Mouse (Mus musculus) neural tube, embryonic 10.5 days (tissue): ENCODE measurements around the gene Cdc42se2.
A peak's percentile ranks its signal among the peaks of the same experiment; 100 is the strongest.

Experiments
- DNase-seq: peaks from one replicate; pipeline ENCODE4 v3.0.0-alpha.2; 2017; ENCODE audit warnings: low spot score; ENCODE audit errors: extremely low spot score

Cdc42se2 gene

GRCm38 (mm10) chr11:54755148-54755664 lies 32.3 kb downstream of the Cdc42se2 start:
- no peak for DNase-seq

- DNase-seq, result peak; percentile 30
Observed at GRCm38 (mm10) chr11:54754301-54755147, 33.0 kb downstream of the Cdc42se2 start.

DNA sequence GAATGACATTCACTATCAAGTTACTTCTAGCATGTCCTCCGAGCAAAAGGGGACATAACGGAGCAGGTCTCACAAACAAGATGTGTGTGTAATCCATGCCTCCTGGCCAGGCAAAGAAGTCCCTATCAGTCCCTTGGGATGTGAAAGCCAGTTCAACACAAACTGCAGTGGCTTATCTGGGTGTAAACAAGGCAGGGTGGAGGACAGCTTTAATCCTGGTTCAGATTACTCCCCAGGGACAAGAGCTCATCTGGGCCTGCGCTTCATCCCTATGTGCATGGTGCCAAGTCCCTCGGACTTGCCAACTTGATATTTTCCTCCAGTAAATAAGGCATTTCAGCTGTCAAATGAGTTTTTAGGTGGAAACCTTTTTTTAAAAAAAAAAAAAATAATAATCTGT lies 36.0 kb downstream of the Cdc42se2 start:
- DNase-seq, result no peak

GRCm38 (mm10) chr11:54748891-54749290 lies 38.6 kb downstream of the Cdc42se2 start:
- no peak for DNase-seq

DNA sequence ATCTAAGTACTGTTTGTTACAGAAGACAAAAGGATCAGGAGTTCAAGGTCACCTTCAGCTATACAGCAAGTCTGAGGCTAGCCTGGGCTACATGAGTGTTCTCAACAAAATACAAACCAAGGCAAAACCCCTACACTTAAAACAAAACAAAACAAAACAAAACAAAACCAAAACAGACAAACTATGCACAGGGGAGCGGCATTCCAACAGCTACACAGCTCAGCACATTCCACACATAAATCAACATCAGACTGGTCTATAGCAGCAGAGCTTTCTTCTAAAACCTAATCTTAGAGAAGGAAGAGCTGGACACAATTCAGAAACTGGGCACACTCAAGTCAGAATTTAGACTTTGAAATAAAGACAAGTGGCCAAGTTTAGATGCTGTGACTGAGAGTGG lies 43.2 kb downstream of the Cdc42se2 start:
- DNase-seq, result no peak

GRCm38 (mm10) chr11:54741330-54741729 lies 46.1 kb downstream of the Cdc42se2 start:
- DNase-seq, result no peak

DNA sequence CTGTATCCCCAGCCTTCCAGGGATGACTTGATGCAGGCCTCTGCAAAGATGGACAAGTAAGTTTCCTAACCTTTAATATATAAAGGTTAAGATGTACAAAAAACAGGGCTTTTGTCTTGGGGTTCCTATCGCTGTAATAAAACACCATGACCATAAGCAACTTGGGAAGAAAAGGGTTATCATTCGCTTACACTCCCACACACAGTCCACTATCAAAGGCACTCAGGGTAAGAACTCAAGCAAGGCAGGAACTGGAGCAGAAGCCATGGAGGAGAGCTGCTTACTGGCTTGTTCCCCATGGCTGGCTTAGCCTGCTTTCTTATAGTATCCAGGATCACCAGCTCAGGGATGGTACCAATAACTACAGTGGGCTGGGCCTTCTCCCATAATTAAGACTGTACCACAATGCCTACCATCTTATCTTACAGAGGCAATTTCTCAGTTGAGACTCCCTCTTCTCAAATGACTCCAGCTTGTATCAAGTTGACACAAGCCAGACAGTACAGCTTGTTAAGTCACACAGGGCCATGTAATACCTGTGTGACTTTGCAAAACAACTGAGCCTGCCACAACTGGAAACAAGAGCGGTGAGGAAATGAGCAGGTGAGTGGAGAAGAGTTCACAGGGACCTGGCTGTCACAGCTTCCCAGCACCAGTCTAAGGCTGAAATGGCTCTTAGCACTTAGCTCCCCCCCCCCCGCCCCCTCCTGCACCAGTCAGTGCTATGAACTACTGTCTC lies 48.3 kb downstream of the Cdc42se2 start:
- DNase-seq, result no peak

DNA sequence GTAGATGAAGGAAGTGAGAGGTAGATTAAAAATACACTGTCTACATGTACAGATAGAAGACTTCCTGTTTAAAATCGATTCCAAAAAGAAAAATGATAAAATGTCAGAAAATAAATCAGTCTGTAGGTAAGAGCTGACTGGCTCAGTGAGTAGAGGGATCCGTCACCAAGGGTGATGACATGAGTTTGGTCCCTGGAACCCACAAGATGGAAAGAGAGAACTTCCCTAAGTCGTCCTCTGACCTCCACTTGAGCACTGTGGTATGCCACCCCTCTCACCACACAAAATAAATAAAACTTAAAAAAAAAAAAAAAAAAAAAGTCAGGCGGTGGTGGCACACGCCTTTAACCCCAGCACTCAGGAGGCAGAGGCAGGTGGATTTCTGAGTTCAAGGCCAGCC lies 50.6 kb downstream of the Cdc42se2 start:
- DNase-seq, result no peak

- DNase-seq, result no peak
Observed at GRCm38 (mm10) chr11:54735114-54735513, 52.4 kb downstream of the Cdc42se2 start.

GRCm38 (mm10) chr11:54733546-54733945 lies 53.9 kb downstream of the Cdc42se2 start:
- no peak for DNase-seq

- no peak for DNase-seq
Observed at GRCm38 (mm10) chr11:54731367-54731766, 56.1 kb downstream of the Cdc42se2 start.

DNA sequence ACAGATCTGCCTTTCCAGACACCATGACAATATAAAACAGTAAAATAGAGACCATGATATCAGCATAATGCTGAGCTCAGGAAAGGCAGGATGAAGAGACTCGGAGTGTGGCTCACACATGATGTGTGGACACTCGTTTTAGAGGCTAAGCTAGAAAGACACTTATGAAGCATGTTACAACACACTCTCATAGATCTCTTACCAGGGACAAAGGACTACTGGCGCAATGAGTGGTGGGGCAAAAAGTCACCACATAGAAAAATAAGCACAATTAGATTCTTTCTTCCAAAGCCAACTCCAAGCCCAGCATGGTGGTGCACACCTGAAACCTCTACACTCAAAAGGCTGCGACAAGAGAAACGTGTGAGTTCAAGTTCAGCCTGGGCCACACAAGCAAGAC lies 56.5 kb downstream of the Cdc42se2 start:
- DNase-seq, result no peak

DNA sequence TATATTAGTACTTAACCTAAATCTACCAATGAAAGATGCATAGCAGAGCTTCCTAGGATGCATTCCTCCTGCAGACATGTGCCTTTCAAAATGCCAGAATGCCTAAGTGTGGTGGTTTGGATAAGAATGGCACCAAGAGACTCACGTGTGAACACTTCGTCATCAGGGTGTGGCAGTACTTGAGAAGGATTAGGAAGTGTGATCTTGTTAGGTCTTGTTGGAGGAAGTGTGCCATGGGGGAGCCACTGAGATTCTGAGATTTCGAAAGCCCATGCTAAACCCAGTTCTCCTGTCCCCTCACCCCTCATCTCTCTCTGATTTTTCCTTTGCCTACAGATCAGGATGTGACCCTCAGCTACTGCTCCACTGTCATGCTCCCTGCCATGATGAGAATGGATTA lies 58.2 kb downstream of the Cdc42se2 start:
- DNase-seq, result no peak

- DNase-seq, result no peak
Observed at GRCm38 (mm10) chr11:54728371-54728770, 59.1 kb downstream of the Cdc42se2 start.

GRCm38 (mm10) chr11:54727327-54727901 lies 60.1 kb downstream of the Cdc42se2 start:
- no peak for DNase-seq

GRCm38 (mm10) chr11:54726571-54727062 lies 60.9 kb downstream of the Cdc42se2 start:
- no peak for DNase-seq

DNA sequence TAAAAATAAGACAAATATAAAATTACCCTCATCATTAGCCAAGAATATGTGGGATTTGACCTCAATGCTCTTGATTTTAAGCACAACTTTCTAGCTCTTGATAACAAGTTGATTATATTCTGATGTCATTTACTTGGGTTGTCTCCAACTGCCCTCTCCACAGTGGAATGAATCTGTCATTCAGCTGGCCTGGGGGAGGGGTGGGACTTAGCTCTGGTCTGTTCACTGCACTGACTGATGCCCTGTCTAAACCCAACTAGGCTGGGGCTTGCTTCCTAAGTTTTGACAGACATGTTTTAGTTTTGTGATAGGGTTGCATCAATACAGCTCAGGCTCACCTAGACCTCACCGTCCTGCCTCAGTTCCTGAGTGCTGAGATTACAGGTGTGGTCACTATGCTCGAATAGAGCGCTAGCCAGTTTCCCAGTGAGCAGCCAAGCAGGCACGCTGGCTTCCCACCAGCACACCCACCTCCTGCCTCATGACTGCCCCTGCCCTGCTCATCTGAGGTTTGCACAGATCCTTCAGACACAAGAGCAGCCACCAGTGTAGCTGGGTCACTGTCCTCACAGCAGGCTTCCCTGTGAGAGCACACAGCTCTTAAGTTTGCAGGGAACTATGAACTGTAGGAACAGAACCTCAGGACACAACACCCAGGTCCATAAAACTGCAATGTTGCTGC lies 63.0 kb downstream of the Cdc42se2 start:
- no peak for DNase-seq

- DNase-seq, result no peak
Observed at GRCm38 (mm10) chr11:54722057-54722456, 65.4 kb downstream of the Cdc42se2 start.

GRCm38 (mm10) chr11:54718601-54719000 lies 68.9 kb downstream of the Cdc42se2 start:
- no peak for DNase-seq

DNA sequence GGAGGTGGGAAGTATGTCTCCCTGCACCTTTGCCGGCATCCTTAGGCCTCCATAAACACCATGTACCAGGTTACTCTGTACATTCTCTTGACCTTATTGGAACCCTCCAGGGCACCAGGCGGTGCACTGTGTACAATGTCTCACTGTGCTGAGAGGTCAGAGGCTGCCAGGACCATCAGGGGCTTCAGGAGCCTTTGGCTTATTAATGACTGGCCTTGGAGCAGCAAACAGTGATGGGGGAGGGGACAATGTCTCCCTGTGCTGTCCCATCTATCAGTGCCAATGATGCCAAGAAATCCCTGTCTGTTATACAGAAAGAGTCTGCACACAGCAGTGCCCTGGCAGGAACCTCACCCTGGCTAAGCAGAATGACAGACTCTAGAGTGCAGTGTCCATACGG lies 69.6 kb downstream of the Cdc42se2 start:
- no peak for DNase-seq

DNA sequence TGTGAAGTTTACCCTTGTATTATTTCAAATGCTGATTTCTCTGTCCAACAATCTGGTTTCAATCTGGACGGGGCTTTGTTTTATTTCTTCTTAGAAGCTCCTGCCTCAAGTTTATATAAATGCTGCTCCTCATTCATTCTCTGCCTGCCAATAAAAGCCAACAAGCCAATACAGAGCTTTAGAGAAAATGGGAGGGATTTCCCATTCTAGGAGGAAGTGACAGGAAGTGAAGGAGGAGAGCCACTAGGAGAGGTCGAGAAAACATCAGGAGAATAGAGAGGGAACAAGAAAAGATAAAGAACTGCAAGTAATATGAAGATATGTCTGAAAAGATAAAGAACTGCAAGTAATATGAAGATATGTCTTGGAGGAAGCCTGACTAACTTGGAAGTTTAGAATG lies 74.6 kb downstream of the Cdc42se2 start:
- no peak for DNase-seq
